Mouse (Mus musculus) liver, embryonic 14.5 days (tissue): ENCODE measurements at regions not wholly inside any gene's neighbourhood (a gene's known extent, or its start where the extent isn't known, plus 50 kb on each side); places are given as distances from the start of the nearest gene placed in this dataset.

ENCODE experiments used
- CTCF ChIP-seq: IDR thresholded peaks from 2 replicates; pipeline ENCODE4 v1.5.1; 2016; ENCODE audit warnings: antibody characterized with exemption, low read depth, control low read depth
- EP300 ChIP-seq: IDR thresholded peaks from 2 replicates; pipeline ENCODE4 v1.6.1; 2016; ENCODE audit warnings: antibody characterized with exemption, low read depth

DNA sequence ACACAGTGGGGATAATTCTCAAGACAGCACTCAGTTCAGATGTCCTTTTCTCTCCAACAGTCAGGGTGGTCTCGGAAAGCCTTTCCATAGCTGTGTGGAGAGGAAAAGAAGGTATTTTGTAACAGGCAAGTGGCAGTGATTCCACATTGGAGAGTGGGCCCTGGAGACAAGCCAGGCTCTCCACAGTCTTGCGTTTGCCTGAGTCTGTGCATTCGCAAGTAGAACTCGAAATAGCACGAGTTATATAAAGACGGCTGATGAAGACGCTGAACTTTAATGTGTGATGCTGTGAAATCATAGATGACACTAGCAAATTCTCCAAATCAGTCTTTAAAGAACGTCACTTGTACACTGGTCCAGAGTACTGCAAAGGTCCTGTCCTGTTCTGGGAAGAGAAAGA, 244.6 kb downstream of the Hivep2 start:
- no peak for TF ChIP-seq CTCF
- TF ChIP-seq EP300 = no peak
